ENCODE assay signal across 8 mouse cellular contexts in the genomic region with DNA sequence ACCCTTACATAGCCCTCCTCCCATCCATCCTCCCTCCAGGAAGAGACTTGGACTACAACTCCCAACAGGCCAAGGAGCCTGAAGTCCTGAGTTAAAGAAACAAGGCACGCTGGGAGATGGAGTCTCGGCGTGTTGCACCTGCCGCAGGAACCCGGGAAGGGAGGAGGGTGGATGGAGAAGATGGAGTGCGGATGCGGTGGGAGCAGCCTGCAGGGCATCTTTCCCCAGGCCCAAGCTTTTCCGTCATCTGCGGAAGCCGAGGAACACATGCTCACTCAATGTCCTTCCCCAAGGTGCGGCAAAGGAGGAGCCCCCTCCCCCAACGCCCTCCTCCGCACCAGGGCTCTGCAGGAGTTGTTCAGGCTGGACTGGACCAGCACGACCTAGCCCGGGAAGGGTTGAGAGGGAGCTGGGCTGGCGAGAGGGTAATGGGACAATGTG. TPM values are rescaled to one million over a fixed set of nuclear protein-coding genes. Genes with fewer than 3 reads are reported as not detected.
A peak's percentile ranks its signal among the peaks of the same experiment; 100 is the strongest.
DNase-seq lines count a peak whose midpoint lies in the region; ATAC-seq lines count a peak whose summit lies in the region.

No protein-coding gene starts in this region.

- H3K27ac ChIP-seq in embryonic facial prominence, embryonic 14.5 days (replicated peaks; ENCODE audit: low read depth, low read length) = no peak overlapping the region
- no peak overlapping the region for H3K27ac ChIP-seq in intestine, embryonic 14.5 days (ENCODE audit: low read depth)
- H3K27ac ChIP-seq in midbrain, embryonic 15.5 days = peak overlapping the region; percentile 27; the same call in 1 of the 2 replicates

- H3K27me3 ChIP-seq in embryonic facial prominence, embryonic 14.5 days (replicated peaks; ENCODE audit: control insufficient read depth, insufficient read depth, low read length) = peaks cover 61% of the 10 kb centered on the region
- peaks cover 59% of the 10 kb centered on the region for H3K27me3 ChIP-seq in intestine, embryonic 14.5 days (replicated peaks; ENCODE audit: control insufficient read depth, insufficient read depth, low read length)
- no peaks in the 10 kb centered on the region for H3K27me3 ChIP-seq in midbrain, embryonic 15.5 days (replicated peaks)

- 0 out of 2 replicates have a peak, but pooled peaks have one; percentile 19 for ATAC-seq in embryonic facial prominence, embryonic 14.5 days (ENCODE audit: low read depth)
- peak; percentile 65 for ATAC-seq in intestine, embryonic 14.5 days (replicated peaks; ENCODE audit: low FRiP score, low TSS enrichment, low read depth)
- 0 out of 2 replicates have a peak, but pooled peaks have one; percentile 24 for ATAC-seq in midbrain, embryonic 15.5 days (replicated peaks)

- H3K36me3 ChIP-seq in embryonic facial prominence, embryonic 14.5 days (ENCODE audit: control insufficient read depth, insufficient read depth, low read length) = no peaks in the 10 kb centered on the region
- no peaks in the 10 kb centered on the region for H3K36me3 ChIP-seq in intestine, embryonic 14.5 days (ENCODE audit: control insufficient read depth, insufficient read depth, low read length)
- peaks cover 14% of the 10 kb centered on the region; the same call in 1 of the 2 replicates for H3K36me3 ChIP-seq in midbrain, embryonic 15.5 days (replicated peaks)

- intact Hi-C loops in left cerebral cortex, postnatal 10 days (cut with DNase I) = no loop called here

- H3K4me1 ChIP-seq in embryonic facial prominence, embryonic 14.5 days (ENCODE audit: control insufficient read depth, insufficient read depth, low read length) = no peaks in the 10 kb centered on the region
- peaks cover 2% of the 10 kb centered on the region; the same call in 1 of the 2 replicates for H3K4me1 ChIP-seq in intestine, embryonic 14.5 days (replicated peaks; ENCODE audit: control insufficient read depth, insufficient read depth, low read length)
- H3K4me1 ChIP-seq in midbrain, embryonic 15.5 days = peaks cover 45% of the 10 kb centered on the region

- DNase-seq in adrenal gland, adult 2 months = peak; percentile 30
- DNase-seq in adrenal gland, adult 18-20 months (ENCODE audit: low spot score in 2 of 2) = no peak
- peak; percentile 79 for DNase-seq in ZHBTc4 (ENCODE audit: low read depth, low spot score)
- peak; percentile 57 for DNase-seq in embryonic facial prominence, embryonic 14.5 days (ENCODE audit: low spot score)
- DNase-seq in intestine, embryonic 14.5 days (ENCODE audit: low spot score) = peak; percentile 70
- peak; percentile 48 to 66 for DNase-seq in left cerebral cortex, postnatal 10 days (ENCODE audit: extremely low spot score in 1 of 2, low spot score in 2 of 2)
- DNase-seq in testis, postnatal 14 days (ENCODE audit: low spot score) = peak; percentile 56

- H3K9ac ChIP-seq in embryonic facial prominence, embryonic 14.5 days (ENCODE audit: low read depth, low read length) = 0 out of 2 replicates have a peak overlapping the region, but pooled peaks have one; percentile 14
- no peak overlapping the region; the same call in 1 of the 2 replicates for H3K9ac ChIP-seq in intestine, embryonic 14.5 days (ENCODE audit: low read length)
- H3K9ac ChIP-seq in midbrain, embryonic 15.5 days = peak overlapping the region; percentile 54

- no peaks in the 10 kb centered on the region for H3K9me3 ChIP-seq in embryonic facial prominence, embryonic 14.5 days (ENCODE audit: control insufficient read depth, low read length)
- no peaks in the 10 kb centered on the region for H3K9me3 ChIP-seq in intestine, embryonic 14.5 days (ENCODE audit: control insufficient read depth, low read length)
- H3K9me3 ChIP-seq in midbrain, embryonic 15.5 days = no peaks in the 10 kb centered on the region

- 1% methylated on average over 16 of the region's 16 CpGs for WGBS in embryonic facial prominence, embryonic 14.5 days
- WGBS in intestine, embryonic 14.5 days = 2% methylated on average over 16 of the region's 16 CpGs
- WGBS in midbrain, embryonic 15.5 days = 0% methylated on average over 16 of the region's 16 CpGs

- H3K4me3 ChIP-seq in embryonic facial prominence, embryonic 14.5 days (ENCODE audit: low read depth, low read length) = peak overlapping the region; percentile 23
- peak overlapping the region; percentile 28 for H3K4me3 ChIP-seq in intestine, embryonic 14.5 days (ENCODE audit: low read depth, low read length)
- peak overlapping the region; percentile 36 for H3K4me3 ChIP-seq in midbrain, embryonic 15.5 days

- peak overlapping the region; percentile 53 for H3K4me2 ChIP-seq in embryonic facial prominence, embryonic 14.5 days (ENCODE audit: low read depth, low read length)
- peak overlapping the region; percentile 49 for H3K4me2 ChIP-seq in intestine, embryonic 14.5 days (ENCODE audit: low read length)
- peak overlapping the region; percentile 73 for H3K4me2 ChIP-seq in midbrain, embryonic 15.5 days

RNA-seq across cellular contexts. Expression of gene Ttbk1, which starts 3.9 kb away (rescaled TPM):
- total RNA-seq in adrenal gland, adult 2 months (2021) = under 1 TPM; 0.52 to 0.69 TPM
- 0.53 and 0.70 TPM in 2 replicates for polyA plus RNA-seq in adrenal gland, adult 2 months (2012; rRNA removed)
- total RNA-seq in adrenal gland, adult 18-20 months (2021) = 1 to 10 TPM in 1 of 2 experiments, under 1 TPM in 1; 0.96 to 1.0 TPM
- 0.46 and 0.61 TPM in 2 replicates for polyA plus RNA-seq in embryonic facial prominence, embryonic 14.5 days (2014; fragmentation: Nextera tagmentation; extraction: Ambion mirVana)
- polyA plus RNA-seq in intestine, embryonic 14.5 days (2014; fragmentation: Nextera tagmentation; extraction: Ambion mirVana) = 0.32 and 0.39 TPM in 2 replicates
- 100 to 1,000 TPM; 115 to 117 TPM for total RNA-seq in left cerebral cortex, postnatal 10 days (2021)
- 8.7 and 9.0 TPM in 2 replicates for polyA plus RNA-seq in midbrain, embryonic 15.5 days (2015; fragmentation: Nextera tagmentation; extraction: Ambion mirVana)

RNA-seq across cellular contexts. Expression of gene Dnph1, which starts 12.9 kb away (rescaled TPM):
- 1 to 10 TPM; 3.7 to 6.1 TPM for total RNA-seq in adrenal gland, adult 2 months (2021)
- polyA plus RNA-seq in adrenal gland, adult 2 months (2012; rRNA removed) = 3.6 and 3.7 TPM in 2 replicates
- 1 to 10 TPM; 3.2 to 6.0 TPM for total RNA-seq in adrenal gland, adult 18-20 months (2021)
- 34.5 and 36.9 TPM in 2 replicates for polyA plus RNA-seq in embryonic facial prominence, embryonic 14.5 days (2014; fragmentation: Nextera tagmentation; extraction: Ambion mirVana)
- polyA plus RNA-seq in intestine, embryonic 14.5 days (2014; fragmentation: Nextera tagmentation; extraction: Ambion mirVana) = 58.4 and 64.4 TPM in 2 replicates
- total RNA-seq in left cerebral cortex, postnatal 10 days (2021) = 1 to 10 TPM; 6.0 to 6.2 TPM
- 14.5 and 17.3 TPM in 2 replicates for polyA plus RNA-seq in midbrain, embryonic 15.5 days (2015; fragmentation: Nextera tagmentation; extraction: Ambion mirVana)

RNA-seq across cellular contexts. Expression of gene Slc22a7, which starts 45.3 kb away (rescaled TPM):
- under 1 TPM in 1 of 2 experiments, not detected in 1; 0.37 TPM for total RNA-seq in adrenal gland, adult 2 months (2021)
- 0.06 TPM in 1 of 2 replicates, not detected in the other for polyA plus RNA-seq in adrenal gland, adult 2 months (2012; rRNA removed)
- not detected for total RNA-seq in adrenal gland, adult 18-20 months (2021)
- not detected in 2 replicates for polyA plus RNA-seq in embryonic facial prominence, embryonic 14.5 days (2014; fragmentation: Nextera tagmentation; extraction: Ambion mirVana)
- polyA plus RNA-seq in intestine, embryonic 14.5 days (2014; fragmentation: Nextera tagmentation; extraction: Ambion mirVana) = not detected in 2 replicates
- under 1 TPM; 0.26 to 0.75 TPM for total RNA-seq in left cerebral cortex, postnatal 10 days (2021)
- not detected in 2 replicates for polyA plus RNA-seq in midbrain, embryonic 15.5 days (2015; fragmentation: Nextera tagmentation; extraction: Ambion mirVana)

RNA-seq across cellular contexts. Expression of gene Crip3, which starts 54.9 kb away (rescaled TPM):
- total RNA-seq in adrenal gland, adult 2 months (2021) = under 1 TPM; 0.38 to 0.69 TPM
- polyA plus RNA-seq in adrenal gland, adult 2 months (2012; rRNA removed) = 0.82 and 1.4 TPM in 2 replicates
- total RNA-seq in adrenal gland, adult 18-20 months (2021) = under 1 TPM; 0.32 to 0.63 TPM
- polyA plus RNA-seq in embryonic facial prominence, embryonic 14.5 days (2014; fragmentation: Nextera tagmentation; extraction: Ambion mirVana) = 0.99 and 2.0 TPM in 2 replicates
- 0.57 and 0.67 TPM in 2 replicates for polyA plus RNA-seq in intestine, embryonic 14.5 days (2014; fragmentation: Nextera tagmentation; extraction: Ambion mirVana)
- total RNA-seq in left cerebral cortex, postnatal 10 days (2021) = 1 to 10 TPM; 3.1 to 5.9 TPM
- polyA plus RNA-seq in midbrain, embryonic 15.5 days (2015; fragmentation: Nextera tagmentation; extraction: Ambion mirVana) = 2.0 and 3.0 TPM in 2 replicates

Comparison
In these comparisons a context has a peak if more than half of its experiments do, and no peak if none do; other contexts are left out.
1. DNase-seq: peak in adrenal gland, adult 2 months (single experiment), ZHBTc4 (single experiment), embryonic facial prominence, embryonic 14.5 days (single experiment), intestine, embryonic 14.5 days (single experiment), left cerebral cortex, postnatal 10 days (2 of 2) and testis, postnatal 14 days (single experiment); none in adrenal gland, adult 18-20 months (0 of 2).
2. Peak in every context shown above with its lines, with median percentiles within 50 percentile points of each other: ATAC-seq, H3K4me2 ChIP-seq and H3K4me3 ChIP-seq.